Mouse (Mus musculus) hindbrain, embryonic 16.5 days (tissue): ENCODE measurements around the gene Rasgef1b. TPM values are rescaled to one million over a fixed set of nuclear protein-coding genes. Genes with fewer than 3 reads are reported as not detected.

ENCODE experiments used
- ATAC-seq: fragments of 200-750 bp; cut with Nextera tagmentation; 2 replicates; pipeline ENCODE4 v1.8.0; 2017; ENCODE audit warnings: moderate TSS enrichment, moderate library complexity
- H3K27ac ChIP-seq: fragments of 300-500 bp; sonication (generic); 2 replicates; pipeline ENCODE4 v1.5.1; 2014; ENCODE audit warnings: low read depth, mild to moderate bottlenecking, control low read depth, low read length, moderate library complexity
- H3K27me3 ChIP-seq: fragments of 300-500 bp; sonication (generic); replicated peaks from 2 replicates; pipeline ENCODE4 v1.6.1; 2014; ENCODE audit warnings: low read length; ENCODE audit not compliant: control insufficient read depth, insufficient read depth
- H3K36me3 ChIP-seq: fragments of 300-500 bp; sonication (generic); 2 replicates; pipeline ENCODE4 v1.6.1; 2014; ENCODE audit warnings: mild to moderate bottlenecking, low read length, moderate library complexity, mixed read lengths; ENCODE audit not compliant: control insufficient read depth, insufficient read depth
- H3K4me1 ChIP-seq: fragments of 300-500 bp; sonication (generic); 2 replicates; pipeline ENCODE4 v1.6.1; 2014; ENCODE audit warnings: low read depth, low read length; ENCODE audit not compliant: control insufficient read depth, insufficient read depth
- H3K4me2 ChIP-seq: fragments of 300-500 bp; sonication (generic); 2 replicates; pipeline ENCODE4 v1.6.1; 2014; ENCODE audit warnings: mild to moderate bottlenecking, low read length, control low read depth, moderate library complexity
- H3K4me3 ChIP-seq: fragments of 300-500 bp; sonication (generic); 2 replicates; pipeline ENCODE4 v1.5.1; 2014; ENCODE audit warnings: mild to moderate bottlenecking, low read length, control low read depth, moderate library complexity
- H3K9ac ChIP-seq: fragments of 300-500 bp; sonication (generic); 2 replicates; pipeline ENCODE4 v1.6.1; 2014; ENCODE audit warnings: low read depth, mild to moderate bottlenecking, control low read depth, low read length, moderate library complexity
- H3K9me3 ChIP-seq: fragments of 300-500 bp; sonication (generic); 2 replicates; pipeline ENCODE4 v1.6.1; 2014; ENCODE audit warnings: mild to moderate bottlenecking, low read length, moderate library complexity; ENCODE audit not compliant: control insufficient read depth
- WGBS: fragments of 180-500 bp; shearing (Covaris S2); extraction: QIAGEN DNeasy Blood & Tissue Kit; methylation state at CpG from one replicate; pipeline ENCODE4 v1.1.7; 2014; 5-methylcytosine and 5-hydroxymethylcytosine counted together
- polyA plus RNA-seq: library from polyadenylated mRNA; unstranded; fragments of >200 nt; fragmentation: Nextera tagmentation; extraction: Ambion mirVana; gene quantifications from 2 replicates; pipeline ENCODE4 v1.2.1, GENCODE M21; 2015

Rasgef1b gene
- polyA plus RNA-seq, 1 experiment from 2014 or later, result 43.5 TPM

DNA sequence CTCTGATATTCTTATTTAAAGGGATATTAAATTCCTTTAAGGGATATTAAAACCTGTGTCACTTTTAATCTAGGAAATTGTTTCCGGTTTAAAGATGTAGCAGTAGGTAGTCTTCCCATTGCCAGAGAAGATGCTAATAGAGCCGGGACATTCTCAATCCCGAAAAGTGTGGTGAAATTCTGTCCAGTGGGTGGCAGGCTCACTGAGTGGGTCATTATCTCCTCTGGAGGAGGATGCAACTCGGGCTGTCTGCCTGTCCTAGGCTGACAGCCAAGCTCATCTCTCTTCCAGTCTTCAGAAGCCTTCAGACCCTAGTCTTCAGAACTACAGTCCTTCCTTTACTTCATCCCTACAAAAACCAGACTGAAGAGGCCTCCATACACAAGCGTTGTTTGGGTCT is 305.6 kb downstream of the Rasgef1b start:
- H3K9ac ChIP-seq, result no peak overlapping the region
- no peak overlapping the region for H3K4me2 ChIP-seq
- no peak overlapping the region for H3K4me3 ChIP-seq
- ATAC-seq, result no peak
- no peaks in the 10 kb centered on the region for H3K36me3 ChIP-seq
- no peaks in the 10 kb centered on the region for H3K9me3 ChIP-seq
- no peaks in the 10 kb centered on the region for H3K4me1 ChIP-seq
- 77% methylated on average over 5 of the region's 5 CpGs for WGBS
- no peak overlapping the region for H3K27ac ChIP-seq
- no peaks in the 10 kb centered on the region for H3K27me3 ChIP-seq

DNA sequence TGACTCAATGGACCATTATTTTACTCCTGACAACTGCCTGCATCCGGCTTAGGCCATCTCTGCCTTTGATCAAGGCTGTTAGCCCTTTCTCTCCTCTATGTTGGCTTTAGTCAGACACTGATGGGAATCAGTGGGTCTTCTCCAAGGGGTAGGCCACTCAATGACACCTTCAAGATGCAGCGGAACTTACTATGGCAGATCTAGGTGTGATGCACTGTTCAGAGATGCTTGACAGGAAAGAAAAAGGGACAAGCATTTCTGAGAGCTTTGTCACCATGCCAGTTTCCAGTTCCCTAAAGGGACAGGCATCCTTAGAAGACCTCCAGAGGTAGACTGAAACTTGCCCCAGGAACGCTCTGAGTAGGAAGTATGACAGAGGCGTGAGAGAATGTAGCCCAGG is 306.0 kb downstream of the Rasgef1b start:
- 93% methylated on average over 4 of the region's 4 CpGs for WGBS
- Histone ChIP-seq H3K27me3 (no peaks in the 10 kb centered on the region), H3K4me1 (no peaks in the 10 kb centered on the region), H3K4me3 (no peak overlapping the region), H3K27ac (no peak overlapping the region), H3K9me3 (no peaks in the 10 kb centered on the region), H3K9ac (no peak overlapping the region), H3K36me3 (no peaks in the 10 kb centered on the region), H3K4me2 (no peak overlapping the region)
- ATAC-seq, result no peak

- H3K27ac ChIP-seq, result no peak overlapping the region
These were observed 306.8 kb downstream of the Rasgef1b start for GRCm38 (mm10) chr5:99422092-99422491.

DNA sequence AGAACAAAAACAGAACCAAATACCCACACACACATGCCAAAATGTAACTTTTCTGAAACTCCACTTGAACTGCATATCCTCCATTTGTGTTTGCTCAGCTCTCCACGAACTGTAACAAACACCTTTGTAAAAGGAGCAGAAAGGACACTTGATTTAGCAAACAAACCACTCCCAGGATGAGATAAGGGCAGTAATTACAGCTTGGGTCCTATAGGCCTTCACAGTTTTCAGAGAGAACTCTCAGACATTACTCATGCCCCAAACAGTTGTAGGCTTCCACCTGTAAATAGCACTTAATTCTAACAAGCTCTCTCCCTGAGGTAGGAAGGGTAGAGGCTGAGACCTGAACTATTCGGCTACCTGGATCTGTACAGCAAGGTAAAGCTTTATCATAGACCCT is 309.0 kb downstream of the Rasgef1b start:
- no peaks in the 10 kb centered on the region for H3K9me3 ChIP-seq
- ATAC-seq, result no peak
- no peak overlapping the region for H3K4me3 ChIP-seq
- H3K27ac ChIP-seq, result no peak overlapping the region
- no peaks in the 10 kb centered on the region for H3K36me3 ChIP-seq
- H3K27me3 ChIP-seq, result no peaks in the 10 kb centered on the region; the same call in 1 of the 2 replicates
- no peak overlapping the region for H3K9ac ChIP-seq
- no peaks in the 10 kb centered on the region for H3K4me1 ChIP-seq
- H3K4me2 ChIP-seq, result no peak overlapping the region
- 76% methylated on average over 2 of the region's 2 CpGs for WGBS

More at GRCm38 (mm10) chr5:99422092-99422491, 306.8 kb downstream of the Rasgef1b start:
- no peak for ATAC-seq
- Histone ChIP-seq H3K9me3 (no peaks in the 10 kb centered on the region), H3K36me3 (no peaks in the 10 kb centered on the region), H3K4me2 (no peak overlapping the region), H3K27me3 (no peaks in the 10 kb centered on the region; the same call in 1 of the 2 replicates), H3K4me1 (no peaks in the 10 kb centered on the region), H3K4me3 (no peak overlapping the region), H3K9ac (no peak overlapping the region)
- 90% methylated on average over 6 of the region's 6 CpGs for WGBS

GRCm38 (mm10) chr5:99416902-99417301 is 312.0 kb downstream of the Rasgef1b start:
- H3K4me2 ChIP-seq, result no peak overlapping the region
- no peak overlapping the region for H3K27ac ChIP-seq
- no peak overlapping the region for H3K9ac ChIP-seq

GRCm38 (mm10) chr5:99415676-99416075 is 313.2 kb downstream of the Rasgef1b start:
- Histone ChIP-seq H3K4me2 (no peak overlapping the region), H3K27me3 (no peaks in the 10 kb centered on the region; the same call in 1 of the 2 replicates), H3K4me1 (no peaks in the 10 kb centered on the region), H3K4me3 (no peak overlapping the region), H3K36me3 (no peaks in the 10 kb centered on the region), H3K9me3 (no peaks in the 10 kb centered on the region), H3K27ac (no peak overlapping the region), H3K9ac (no peak overlapping the region)
- 94% methylated on average over 12 of the region's 12 CpGs for WGBS
- ATAC-seq, result no peak

More at GRCm38 (mm10) chr5:99416902-99417301, 312.0 kb downstream of the Rasgef1b start:
- WGBS, result 93% methylated on average over 21 of the region's 21 CpGs
- Histone ChIP-seq H3K9me3 (no peaks in the 10 kb centered on the region), H3K27me3 (no peaks in the 10 kb centered on the region; the same call in 1 of the 2 replicates), H3K36me3 (no peaks in the 10 kb centered on the region), H3K4me1 (no peaks in the 10 kb centered on the region), H3K4me3 (no peak overlapping the region)
- ATAC-seq, result no peak

DNA sequence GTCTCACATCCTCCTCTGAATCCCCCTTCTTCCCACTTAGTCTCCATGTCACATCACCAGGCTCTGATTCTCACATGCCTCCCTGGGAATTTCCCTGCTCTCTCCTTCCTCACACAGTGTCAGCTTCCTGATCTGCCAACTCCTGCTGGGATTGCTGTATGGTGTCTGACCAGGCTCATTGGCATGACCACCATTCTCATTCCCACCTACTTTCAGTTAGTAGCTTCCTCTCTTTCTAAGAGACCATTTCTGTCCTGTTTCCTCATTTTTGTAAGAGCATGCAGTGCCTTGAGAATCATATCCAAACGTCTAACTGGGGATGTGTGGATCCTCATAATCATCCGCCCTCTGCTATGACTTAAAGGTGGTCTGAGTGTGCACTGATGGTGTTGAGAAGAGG is 313.8 kb downstream of the Rasgef1b start:
- no peak overlapping the region for H3K27ac ChIP-seq
- H3K27me3 ChIP-seq, result no peaks in the 10 kb centered on the region; the same call in 1 of the 2 replicates
- H3K4me3 ChIP-seq, result no peak overlapping the region
- H3K36me3 ChIP-seq, result no peaks in the 10 kb centered on the region
- H3K9me3 ChIP-seq, result no peaks in the 10 kb centered on the region
- no peak for ATAC-seq
- WGBS, result 85% methylated on average over 2 of the region's 2 CpGs
- no peaks in the 10 kb centered on the region for H3K4me1 ChIP-seq
- H3K9ac ChIP-seq, result no peak overlapping the region
- no peak overlapping the region for H3K4me2 ChIP-seq

GRCm38 (mm10) chr5:99414293-99414692 is 314.6 kb downstream of the Rasgef1b start:
- WGBS, result 78% methylated on average over 6 of the region's 6 CpGs
- H3K27ac ChIP-seq, result no peak overlapping the region
- no peaks in the 10 kb centered on the region for H3K4me1 ChIP-seq
- H3K36me3 ChIP-seq, result no peaks in the 10 kb centered on the region
- H3K27me3 ChIP-seq, result no peaks in the 10 kb centered on the region; the same call in 1 of the 2 replicates
- no peak overlapping the region for H3K4me3 ChIP-seq
- no peaks in the 10 kb centered on the region for H3K9me3 ChIP-seq
- no peak overlapping the region for H3K4me2 ChIP-seq
- ATAC-seq, result no peak
- H3K9ac ChIP-seq, result no peak overlapping the region

GRCm38 (mm10) chr5:99413851-99414250 is 315.0 kb downstream of the Rasgef1b start:
- Histone ChIP-seq H3K4me1 (no peaks in the 10 kb centered on the region), H3K27me3 (no peaks in the 10 kb centered on the region; the same call in 1 of the 2 replicates), H3K27ac (no peak overlapping the region), H3K36me3 (no peaks in the 10 kb centered on the region), H3K9ac (no peak overlapping the region), H3K4me2 (no peak overlapping the region), H3K9me3 (no peaks in the 10 kb centered on the region), H3K4me3 (no peak overlapping the region)
- WGBS, result 86% methylated on average over 1 of the region's 1 CpGs
- ATAC-seq, result no peak

- H3K4me3 ChIP-seq, result no peak overlapping the region
- no peaks in the 10 kb centered on the region for H3K9me3 ChIP-seq
- H3K36me3 ChIP-seq, result no peaks in the 10 kb centered on the region
- H3K27me3 ChIP-seq, result no peaks in the 10 kb centered on the region; the same call in 1 of the 2 replicates
- no peak overlapping the region for H3K4me2 ChIP-seq
- 92% methylated on average over 9 of the region's 9 CpGs for WGBS
- no peak overlapping the region for H3K27ac ChIP-seq
- no peak for ATAC-seq
- no peaks in the 10 kb centered on the region for H3K4me1 ChIP-seq
- no peak overlapping the region for H3K9ac ChIP-seq
These were observed 315.5 kb downstream of the Rasgef1b start for GRCm38 (mm10) chr5:99413391-99413790.
